Mouse (Mus musculus) CH12.LX (cell line): ENCODE data around the gene Rps3a1. TPM values are rescaled to one million over a fixed set of nuclear protein-coding genes. Genes with fewer than 3 reads are reported as not detected.
"Not testable (repeated sequence)": the region's sequence is repeated elsewhere in the genome, so short reads cannot be mapped to it uniquely, and the experiment has no call there.

Experiments used
- DNase-seq: peaks from one replicate; pipeline ENCODE4 v3.0.0-alpha.2; 2013; ENCODE audit errors: extremely low read depth
- H3K27ac ChIP-seq: 2 replicates; pipeline ENCODE4 v1.5.1; 2012; ENCODE audit warnings: low read depth, mild to moderate bottlenecking, control low read depth, moderate library complexity; ENCODE audit not compliant: insufficient read depth
- H3K27me3 ChIP-seq: replicated peaks from 2 replicates; pipeline ENCODE3; 2012; ENCODE audit warnings: inconsistent platforms
- H3K36me3 ChIP-seq, 2 experiments: replicated peaks in 1 of 2; 2 replicates each; pipeline versions ENCODE3 to v1.6.1; 2012; ENCODE audit warnings: inconsistent platforms in 1 of 2, low read length in 1 of 2, mild to moderate bottlenecking in 1 of 2, mixed read lengths in 1 of 2, moderate library complexity in 1 of 2; ENCODE audit not compliant: control insufficient read depth in 1 of 2, insufficient read depth in 1 of 2
- H3K4me1 ChIP-seq, 2 experiments: 2 replicates each; pipeline ENCODE4 v1.6.1; 2012; ENCODE audit warnings: inconsistent platforms in 1 of 2, moderate library complexity in 1 of 2; ENCODE audit not compliant: insufficient read depth in 2 of 2, control insufficient read depth in 1 of 2
- H3K4me2 ChIP-seq: 2 replicates; pipeline ENCODE4 v1.6.1; 2012; ENCODE audit warnings: low read depth, mild to moderate bottlenecking, control low read depth; ENCODE audit not compliant: poor library complexity, insufficient read depth, severe bottlenecking
- H3K4me3 ChIP-seq, 3 experiments: fragments of 150-350 bp in 1 of 3; sonication (generic) in 1 of 3; replicated peaks in 1 of 3; 2 replicates each; pipeline versions ENCODE3 to v1.5.1; 2011 to 2012; ENCODE audit warnings: low read depth in 2 of 3, low read length in 2 of 3, mild to moderate bottlenecking in 2 of 3, moderate library complexity in 2 of 3, control low read depth in 1 of 3, improper control_type of control experiment in 1 of 3, inconsistent platforms in 1 of 3, mixed read lengths in 1 of 3; ENCODE audit not compliant: poor library complexity in 1 of 3
- H3K79me2 ChIP-seq: replicated peaks from 2 replicates; pipeline ENCODE4 v1.6.1; 2012; ENCODE audit warnings: mild to moderate bottlenecking, moderate library complexity; ENCODE audit not compliant: control insufficient read depth, poor library complexity, insufficient read depth, severe bottlenecking; ENCODE audit errors: extremely low read depth
- H3K9ac ChIP-seq: 2 replicates; pipeline ENCODE4 v1.6.1; 2012; ENCODE audit warnings: low read depth, mild to moderate bottlenecking, control low read depth, moderate library complexity; ENCODE audit not compliant: insufficient read depth
- H3K9me3 ChIP-seq: replicated peaks from 2 replicates; pipeline ENCODE3; 2012; ENCODE audit warnings: low read length, inconsistent platforms, mixed read lengths
- ELF1 ChIP-seq: IDR thresholded peaks from 2 replicates; pipeline ENCODE4 v1.6.1; 2014; ENCODE audit warnings: low read depth, mild to moderate bottlenecking, inconsistent platforms, low read length, improper control_type of control experiment
- IRF4 ChIP-seq: IDR thresholded peaks from 2 replicates; pipeline ENCODE4 v1.6.1; 2014; ENCODE audit warnings: low read depth, mild to moderate bottlenecking, inconsistent platforms, low read length, improper control_type of control experiment
- RCOR1 ChIP-seq: conservative IDR thresholded peaks from 2 replicates; pipeline ENCODE4 v1.6.1; 2012; ENCODE audit warnings: low read depth, mild to moderate bottlenecking, inconsistent platforms, low read length, improper control_type of control experiment
- USF1 ChIP-seq: IDR thresholded peaks from 2 replicates; pipeline ENCODE4 v1.6.1; 2014; ENCODE audit warnings: low read depth, mild to moderate bottlenecking, inconsistent platforms, low read length, improper control_type of control experiment
- ZMIZ1 ChIP-seq: IDR thresholded peaks from 2 replicates; pipeline ENCODE4 v1.6.1; 2012; ENCODE audit warnings: low read depth, mild to moderate bottlenecking, inconsistent platforms, low read length, improper control_type of control experiment
- dilution Hi-C: fragments of 300-500 bp; cut with MboI; formaldehyde crosslinking; loops from 2 replicates; pipeline ENCODE4 v1.14.3; 2020; ENCODE audit warnings: low sequenced_read_pairs; ENCODE audit not compliant: extremely low pct_unique_long_range_greater_than_20kb, extremely low pct_ligation_motif_present
- in situ Hi-C: fragments of 300-500 bp; cut with MboI; formaldehyde crosslinking; loops from 3 replicates; pipeline ENCODE4 v1.14.3; 2019; ENCODE audit warnings: low sequenced_read_pairs, low pct_ligation_motif_present, low pct_unique_long_range_greater_than_20kb, mixed read lengths
- polyA plus RNA-seq: library from polyadenylated mRNA; unstranded; fragments of >175 nt; gene quantifications from 2 replicates; pipeline ENCODE4 v1.2.1, GENCODE M21; 2012; ENCODE audit warnings: low read depth; ENCODE audit not compliant: insufficient read length
- total RNA-seq, 2 experiments: library from RNA; depleted of rRNA; stranded (reverse); fragments of 300-350 nt in 1 of 2; fragments of >200 nt in 1 of 2; gene quantifications; 2 replicates each; pipeline ENCODE4 v1.2.3; 2012 to 2014

Rps3a1 gene
- total and polyA plus RNA-seq, 3 experiments, result 2,244 to 5,270 (median 3,430) TPM

- no peak overlapping the region for H3K27ac ChIP-seq
- in situ Hi-C loops (loop anchor here (25.0 kb wide), 1 partner anchor 393 kb away; no protein-coding TSS in a partner anchor), dilution Hi-C loops (no loop called here)
- no peaks in the 10 kb centered on the region for H3K79me2 ChIP-seq
- peaks cover 0 to 8% of the 10 kb centered on the region in 2 experiments; a peak in 2 of 4 replicates for H3K4me1 ChIP-seq
- TF ChIP-seq ZMIZ1, result no peak
- H3K9me3 ChIP-seq, result no peaks in the 10 kb centered on the region
- H3K4me2 ChIP-seq, result no peak overlapping the region
- H3K36me3 ChIP-seq, result no peaks in the 10 kb centered on the region
- no peak overlapping the region for H3K9ac ChIP-seq
- no peaks in the 10 kb centered on the region for H3K27me3 ChIP-seq
- H3K4me3 ChIP-seq, result no peak overlapping the region
- no peak for DNase-seq
Observed at GRCm38 (mm10) chr3:86104909-86105308, 37.6 kb downstream of the Rps3a1 start.

- H3K27me3 ChIP-seq, H3K27ac ChIP-seq, H3K9ac ChIP-seq, H3K36me3 ChIP-seq, DNase-seq, H3K79me2 ChIP-seq, H3K4me1 ChIP-seq, H3K4me2 ChIP-seq, H3K9me3 ChIP-seq, dilution Hi-C loops, H3K4me3 ChIP-seq: not testable (repeated sequence)
- in situ Hi-C loops, result loop anchor here (25.0 kb wide), 1 partner anchor 392 kb away; no protein-coding TSS in a partner anchor
Observed at GRCm38 (mm10) chr3:86104433-86104832, 38.1 kb downstream of the Rps3a1 start.

GRCm38 (mm10) chr3:86103449-86104291 is 38.8 kb downstream of the Rps3a1 start:
- no peaks in the 10 kb centered on the region for H3K9me3 ChIP-seq
- TF ChIP-seq ELF1 (no peak), IRF4 (no peak), USF1 (no peak), RCOR1 (no peak)
- no peaks in the 10 kb centered on the region for H3K79me2 ChIP-seq
- H3K4me2 ChIP-seq, result no peak overlapping the region
- H3K9ac ChIP-seq, result no peak overlapping the region
- dilution Hi-C loops, result no loop called here
- no peaks in the 10 kb centered on the region for H3K27me3 ChIP-seq
- no peak overlapping the region for H3K4me3 ChIP-seq
- no peak overlapping the region for H3K27ac ChIP-seq
- H3K36me3 ChIP-seq, result no peaks in the 10 kb centered on the region
- peaks cover 0 to 5% of the 10 kb centered on the region in 2 experiments; a peak in 1 of 4 replicates for H3K4me1 ChIP-seq
- in situ Hi-C loops, result loop anchor here (25.0 kb wide), 1 partner anchor 391 kb away; no protein-coding TSS in a partner anchor
- DNase-seq, result no peak
